Mouse (Mus musculus): ENCODE measurements at regions not wholly inside any gene's neighbourhood (a gene's known extent, or its start where the extent isn't known, plus 50 kb on each side); places are given as distances from the start of the nearest gene placed in this dataset.

GRCm38 (mm10) chr16:51915034-51915928 is 115.7 kb upstream of the Cblb start:
- DNase-seq: no peak

GRCm38 (mm10) chr16:51915929-51916308 is 115.1 kb upstream of the Cblb start:
- DNase-seq: no peak

- DNase-seq: peak; percentile 76
Observed at GRCm38 (mm10) chr16:51916337-51916736, 114.7 kb upstream of the Cblb start.

GRCm38 (mm10) chr16:51916820-51917219 is 114.2 kb upstream of the Cblb start:
- DNase-seq: no peak

- DNase-seq: no peak
Observed at GRCm38 (mm10) chr16:51917540-51917939, 113.5 kb upstream of the Cblb start.

GRCm38 (mm10) chr16:51921025-51921424 is 110.0 kb upstream of the Cblb start:
- no peak for DNase-seq

GRCm38 (mm10) chr16:51922589-51922988 is 108.4 kb upstream of the Cblb start:
- no peak for DNase-seq

GRCm38 (mm10) chr16:51925639-51926038 is 105.4 kb upstream of the Cblb start:
- no peak for DNase-seq

- no peak for DNase-seq
Observed at GRCm38 (mm10) chr16:51933122-51933521, 97.9 kb upstream of the Cblb start.

GRCm38 (mm10) chr16:51933965-51934364 is 97.1 kb upstream of the Cblb start:
- no peak for DNase-seq

GRCm38 (mm10) chr16:51937298-51937697 is 93.7 kb upstream of the Cblb start:
- DNase-seq: no peak

- no peak for DNase-seq
Observed at GRCm38 (mm10) chr16:51939061-51939460, 92.0 kb upstream of the Cblb start.

GRCm38 (mm10) chr16:51940574-51940973 is 90.5 kb upstream of the Cblb start:
- DNase-seq: no peak

- DNase-seq: no peak
Observed at GRCm38 (mm10) chr16:51942431-51943130, 88.4 kb upstream of the Cblb start.

GRCm38 (mm10) chr16:51967051-51967845 is 63.8 kb upstream of the Cblb start:
- DNase-seq: peak; percentile 64

Data from heart, adult 11 months (tissue).